Mouse (Mus musculus) brain, adult 10 weeks (tissue): ENCODE measurements around the gene Rpp21. TPM values are rescaled to one million over a fixed set of nuclear protein-coding genes. Genes with fewer than 3 reads are reported as not detected.

Experiments used
- polyA plus RNA-seq: library from polyadenylated mRNA; stranded (reverse); fragments of 350-450 nt; fragmentation: Illumina TruSeq; extraction: RNeasy Lipid Tissue Mini Kit (QIAGEN cat#74804); gene quantifications from one replicate; pipeline ENCODE4 v1.2.3, GENCODE M21; 2015; ENCODE audit warnings: low read depth, low replicate concordance

Gene Rpp21
- 54.9 TPM for polyA plus RNA-seq

DNA sequence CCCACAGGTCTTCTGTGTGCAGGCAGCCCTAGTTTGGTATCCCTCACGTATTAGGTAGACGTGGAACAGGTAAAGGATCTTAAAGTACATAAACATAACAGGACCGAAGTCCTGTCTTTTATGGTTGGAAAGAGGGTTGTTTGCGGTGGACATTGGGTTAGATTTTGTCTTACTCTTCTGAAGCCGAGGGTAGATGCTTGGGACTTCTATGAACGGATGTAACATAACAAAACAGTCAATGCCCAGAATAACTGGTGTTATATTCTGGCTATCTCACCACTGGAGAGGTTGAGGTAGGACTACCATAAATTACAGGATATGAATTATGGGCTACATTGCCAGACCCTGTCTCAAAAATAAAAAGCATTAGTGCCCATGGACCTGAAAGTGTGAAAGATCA is at the start of gene Rpp21:
Gene Rpp21, minus strand, starts transcription at position 101 of the 400 bp plus-strand sequence.

DNA sequence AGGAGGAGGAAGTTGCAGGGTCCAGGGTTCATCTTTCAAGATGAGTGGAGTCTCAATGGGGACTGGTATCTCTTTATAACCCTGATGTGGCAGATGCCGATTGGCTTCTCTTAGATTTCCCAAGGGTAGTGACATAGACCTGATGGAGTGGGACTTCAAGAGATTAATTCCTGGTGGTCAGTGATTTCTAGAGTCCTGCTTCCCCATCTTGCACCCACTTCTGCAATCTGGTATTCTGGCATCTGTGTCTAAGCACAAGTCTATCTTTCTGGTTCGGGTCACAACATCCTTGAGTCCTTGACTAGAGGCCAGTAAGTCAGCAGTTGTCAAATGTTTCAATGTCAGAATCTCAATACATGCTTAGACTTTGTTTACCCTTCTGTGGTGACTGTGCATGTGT is 28.5 kb upstream of the Rpp21 start, which contains the start of gene H2-M10.2:
Gene H2-M10.2, minus strand, starts transcription at position 101 of the 400 bp plus-strand sequence.

DNA sequence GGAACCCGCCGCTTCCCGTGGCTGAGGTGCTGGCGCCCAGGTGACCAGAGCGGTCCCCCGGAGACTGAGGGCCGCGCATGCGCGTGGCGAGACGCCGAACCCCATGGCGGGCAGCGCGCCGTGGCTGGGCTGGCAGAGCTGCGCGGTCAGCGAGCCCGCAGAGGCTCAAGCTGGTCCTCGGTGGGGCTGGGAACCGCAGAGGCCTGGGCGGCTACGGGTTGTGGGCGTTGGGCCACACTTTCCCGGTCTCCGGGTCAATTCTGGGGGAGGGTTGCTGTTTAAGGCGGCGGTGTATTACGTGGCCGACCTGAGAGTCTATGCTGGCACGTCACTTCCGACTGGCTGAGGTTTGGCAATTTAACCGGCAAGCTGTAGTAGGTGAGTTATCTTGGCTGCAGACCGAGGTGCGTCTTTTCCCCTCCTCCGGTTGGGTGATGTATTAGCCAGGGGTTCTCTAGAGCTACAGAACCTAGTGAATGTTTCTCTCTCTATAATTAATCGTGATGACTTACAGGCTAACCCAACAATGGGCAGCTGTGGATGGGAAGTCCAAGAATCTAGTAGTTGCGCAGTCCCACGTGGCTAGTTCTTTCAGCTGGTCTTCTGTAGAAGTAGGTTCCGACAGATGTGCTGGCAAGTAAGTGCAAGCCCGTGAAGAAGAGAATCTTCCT is 13.9 kb upstream of the Rpp21 start, which contains the start of gene Trim39:
Gene Trim39, minus strand, starts transcription at position 662 of the 671 bp plus-strand sequence.

Other genes starting within 250 kb of the Rpp21 start
- gene H2-T24, start 237.5 kb downstream of the Rpp21 start, polyA plus RNA-seq = 2.6 TPM
- 26.7 TPM for gene H2-T23, start 225.2 kb downstream of the Rpp21 start, polyA plus RNA-seq
- 35.7 TPM for gene H2-T22, start 215.3 kb downstream of the Rpp21 start, polyA plus RNA-seq
- not detected for gene Gm6034, start 215.1 kb downstream of the Rpp21 start, polyA plus RNA-seq
- 0.46 TPM for gene Gm11127, start 199.7 kb downstream of the Rpp21 start, polyA plus RNA-seq
- gene Gm19684, start 136.4 kb downstream of the Rpp21 start, polyA plus RNA-seq = not detected
- gene Gm7030, start 128.6 kb downstream of the Rpp21 start, polyA plus RNA-seq = not detected
- not detected for gene Gm8909, start 89.5 kb downstream of the Rpp21 start, polyA plus RNA-seq
- not detected for gene H2-T3, start 67.8 kb downstream of the Rpp21 start, polyA plus RNA-seq
- gene Trim39, start 14.2 kb upstream of the Rpp21 start, polyA plus RNA-seq = 23.8 TPM
- not detected for gene H2-M10.2, start 28.4 kb upstream of the Rpp21 start, polyA plus RNA-seq
- not detected for gene H2-M10.1, start 68.1 kb upstream of the Rpp21 start, polyA plus RNA-seq
- not detected for gene H2-M10.3, start 110.3 kb upstream of the Rpp21 start, polyA plus RNA-seq
- not detected for gene H2-M10.4, start 204.3 kb upstream of the Rpp21 start, polyA plus RNA-seq